Mouse (Mus musculus): Measurements from ENCODE around the gene Rbfox1.

Rbfox1 gene

GRCm38 (mm10) chr16:6919681-6920080, 1034.5 kb downstream of the Rbfox1 start:
- DNase-seq (ENCODE audit: low spot score in 2 of 2), result no peak

GRCm38 (mm10) chr16:6927661-6928060, 1042.5 kb downstream of the Rbfox1 start:
- DNase-seq (ENCODE audit: low spot score in 2 of 2), result no peak

- DNase-seq (ENCODE audit: low spot score in 2 of 2), result no peak
Measured at GRCm38 (mm10) chr16:6930795-6931194, 1045.6 kb downstream of the Rbfox1 start.

- DNase-seq (ENCODE audit: low spot score in 2 of 2), result peak; percentile 54 to 83
Measured at GRCm38 (mm10) chr16:6946151-6946550, 1061.0 kb downstream of the Rbfox1 start.

- DNase-seq (ENCODE audit: low spot score in 2 of 2), result no peak
Measured at GRCm38 (mm10) chr16:6949666-6950065, 1064.5 kb downstream of the Rbfox1 start.

GRCm38 (mm10) chr16:6955102-6955675, 1070.0 kb downstream of the Rbfox1 start:
- peak in 1 of 2 experiments; percentile 42 for DNase-seq (ENCODE audit: low spot score in 2 of 2)

GRCm38 (mm10) chr16:6961931-6962379, 1076.8 kb downstream of the Rbfox1 start:
- DNase-seq (ENCODE audit: low spot score in 2 of 2), result no peak

- DNase-seq (ENCODE audit: low spot score in 2 of 2), result no peak
Measured at GRCm38 (mm10) chr16:6962508-6962907, 1077.4 kb downstream of the Rbfox1 start.

- no peak for DNase-seq (ENCODE audit: low spot score in 2 of 2)
Measured at GRCm38 (mm10) chr16:6963533-6963932, 1078.4 kb downstream of the Rbfox1 start.

GRCm38 (mm10) chr16:6964720-6965583, 1079.8 kb downstream of the Rbfox1 start:
- DNase-seq (ENCODE audit: low spot score in 2 of 2), result no peak

GRCm38 (mm10) chr16:6969986-6970385, 1084.8 kb downstream of the Rbfox1 start:
- no peak for DNase-seq (ENCODE audit: low spot score in 2 of 2)

- DNase-seq (ENCODE audit: low spot score in 2 of 2), result no peak
Measured at GRCm38 (mm10) chr16:6976341-6976740, 1091.2 kb downstream of the Rbfox1 start.

GRCm38 (mm10) chr16:6983947-6984346, 1098.8 kb downstream of the Rbfox1 start:
- DNase-seq (ENCODE audit: low spot score in 2 of 2), result no peak

- peak; percentile 72 to 77 for DNase-seq (ENCODE audit: low spot score in 2 of 2)
Measured at GRCm38 (mm10) chr16:6986031-6986430, 1100.9 kb downstream of the Rbfox1 start.

- DNase-seq (ENCODE audit: low spot score in 2 of 2), result no peak
Measured at GRCm38 (mm10) chr16:6986494-6986893, 1101.3 kb downstream of the Rbfox1 start.

- no peak for DNase-seq (ENCODE audit: low spot score in 2 of 2)
Measured at GRCm38 (mm10) chr16:6992251-6992650, 1107.1 kb downstream of the Rbfox1 start.

- no peak for DNase-seq (ENCODE audit: low spot score in 2 of 2)
Measured at GRCm38 (mm10) chr16:6993180-6993579, 1108.0 kb downstream of the Rbfox1 start.

GRCm38 (mm10) chr16:6997109-6997508, 1112.0 kb downstream of the Rbfox1 start:
- no peak for DNase-seq (ENCODE audit: low spot score in 2 of 2)

GRCm38 (mm10) chr16:6997834-6998233, 1112.7 kb downstream of the Rbfox1 start:
- DNase-seq (ENCODE audit: low spot score in 2 of 2), result no peak

GRCm38 (mm10) chr16:7004565-7004964, 1119.4 kb downstream of the Rbfox1 start:
- DNase-seq (ENCODE audit: low spot score in 2 of 2), result no peak

- peak in 1 of 2 experiments; percentile 47 for DNase-seq (ENCODE audit: low spot score in 2 of 2)
Measured at GRCm38 (mm10) chr16:7005478-7005877, 1120.3 kb downstream of the Rbfox1 start.

- DNase-seq (ENCODE audit: low spot score in 2 of 2), result no peak
Measured at GRCm38 (mm10) chr16:7017310-7017709, 1132.2 kb downstream of the Rbfox1 start.

GRCm38 (mm10) chr16:7034231-7034630, 1149.1 kb downstream of the Rbfox1 start:
- peak in 1 of 2 experiments; percentile 17 for DNase-seq (ENCODE audit: low spot score in 2 of 2)

Data from right cerebral cortex, postnatal 10 days (tissue).